Mouse (Mus musculus) urinary bladder, adult 2 months (tissue): Measurements from ENCODE around the gene Bean1. TPM values are rescaled to one million over a fixed set of nuclear protein-coding genes. Genes with fewer than 3 reads are reported as not detected.
A peak's percentile ranks its signal among the peaks of the same experiment; 100 is the strongest.

Source experiments
- DNase-seq: peaks from one replicate; pipeline ENCODE4 v3.0.0; 2022; ENCODE audit warnings: low spot score
- polyA plus RNA-seq: library from polyadenylated mRNA; depleted of rRNA; stranded (reverse); fragments of >200 nt; gene quantifications from 2 replicates; pipeline ENCODE4 v1.2.3, GENCODE M21; 2012; rRNA removed

Gene Bean1
- polyA plus RNA-seq, result 10.9 and 12.0 TPM in 2 replicates

- peak; percentile 40 for DNase-seq
Observed at GRCm38 (mm10) chr8:104170118-104171049, at the start of gene Bean1. Gene Bean1 (plus strand): TSS chr8:104170442.

GRCm38 (mm10) chr8:104121640-104122416, 48.4 kb upstream of the Bean1 start:
- no peak for DNase-seq

- no peak for DNase-seq
Observed at GRCm38 (mm10) chr8:104123080-104123657, 47.1 kb upstream of the Bean1 start.

DNA sequence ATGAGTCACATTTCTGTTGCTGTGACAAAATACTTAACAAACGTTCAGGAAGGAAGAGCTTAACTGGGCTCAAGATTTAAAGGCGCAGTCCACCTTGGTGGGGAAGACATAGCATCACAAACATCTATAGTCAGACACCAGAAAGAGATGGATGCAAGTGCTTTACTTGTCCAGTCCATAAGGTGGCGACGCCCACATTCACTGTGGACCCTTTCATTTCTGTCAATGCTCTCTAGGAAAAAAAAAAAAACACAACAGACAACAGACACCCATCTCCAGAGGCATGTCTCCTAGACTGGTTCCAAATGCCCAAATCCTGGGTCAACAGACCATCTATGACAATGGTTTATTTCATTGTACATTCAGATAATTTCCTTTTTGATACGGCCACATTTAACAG, 45.7 kb upstream of the Bean1 start:
- no peak for DNase-seq

GRCm38 (mm10) chr8:104127160-104127883, 42.9 kb upstream of the Bean1 start:
- no peak for DNase-seq

- DNase-seq, result no peak
Observed at GRCm38 (mm10) chr8:104130916-104131315, 39.3 kb upstream of the Bean1 start.

- DNase-seq, result no peak
Observed at GRCm38 (mm10) chr8:104131414-104131975, 38.7 kb upstream of the Bean1 start.

- DNase-seq, result no peak
Observed at GRCm38 (mm10) chr8:104134521-104134920, 35.7 kb upstream of the Bean1 start.

GRCm38 (mm10) chr8:104136277-104136676, 34.0 kb upstream of the Bean1 start:
- no peak for DNase-seq

DNA sequence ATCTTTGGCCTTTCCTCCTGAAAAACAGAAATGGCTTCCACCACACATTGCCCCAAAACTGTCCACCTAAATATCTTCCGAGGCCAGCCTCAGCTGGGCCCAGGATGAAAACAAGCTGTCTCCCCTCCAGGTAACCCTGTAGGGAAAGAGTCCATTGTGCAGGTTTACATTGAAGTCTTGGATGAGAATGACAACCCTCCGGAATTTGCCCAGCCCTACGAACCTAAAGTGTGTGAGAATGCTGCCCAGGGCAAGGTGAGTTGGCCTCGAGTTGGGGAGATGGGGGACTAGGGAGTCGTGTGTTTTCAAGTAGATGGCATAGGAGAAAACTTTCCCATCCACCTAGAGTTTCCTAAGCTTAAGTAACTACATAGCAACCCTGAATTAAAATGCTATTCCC, 32.6 kb upstream of the Bean1 start:
- no peak for DNase-seq

DNA sequence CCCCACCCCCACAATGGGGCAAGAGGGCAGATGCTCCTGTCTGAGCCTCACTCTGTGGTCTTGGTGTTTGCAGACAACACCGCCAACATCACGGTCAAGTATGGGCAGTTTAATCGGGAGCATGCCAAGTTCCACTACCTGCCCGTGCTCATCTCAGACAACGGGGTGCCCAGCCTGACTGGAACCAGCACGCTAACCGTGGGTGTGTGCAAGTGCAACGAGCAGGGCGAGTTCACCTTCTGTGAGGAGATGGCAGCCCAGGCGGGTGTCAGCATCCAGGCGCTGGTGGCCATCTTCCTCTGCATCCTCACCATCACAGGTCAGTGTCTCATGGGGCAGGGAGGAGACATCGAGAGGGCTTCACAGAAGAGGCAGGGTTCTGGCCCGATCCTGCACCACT, 29.6 kb upstream of the Bean1 start:
- no peak for DNase-seq

GRCm38 (mm10) chr8:104142415-104142814, 27.8 kb upstream of the Bean1 start:
- DNase-seq, result no peak

DNA sequence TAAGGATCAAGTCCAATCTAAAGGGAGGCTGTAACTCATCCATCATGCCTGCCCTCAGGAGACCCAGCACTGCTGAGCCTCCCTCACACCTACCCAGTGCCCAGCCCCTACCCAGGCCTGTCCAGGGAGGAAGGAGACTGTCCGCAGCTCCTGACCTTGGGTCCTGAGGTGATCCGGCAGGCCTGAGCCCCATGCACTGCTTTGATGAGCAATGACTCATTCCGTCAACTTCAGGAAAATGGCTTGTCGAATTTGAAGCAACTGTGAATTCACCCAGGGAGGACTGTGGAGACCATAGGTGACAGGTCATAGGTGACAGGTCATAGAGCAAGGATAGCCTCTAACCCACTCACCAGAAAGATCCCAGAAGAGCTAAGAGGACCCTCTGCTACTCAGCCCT, 26.9 kb upstream of the Bean1 start:
- DNase-seq, result no peak

DNA sequence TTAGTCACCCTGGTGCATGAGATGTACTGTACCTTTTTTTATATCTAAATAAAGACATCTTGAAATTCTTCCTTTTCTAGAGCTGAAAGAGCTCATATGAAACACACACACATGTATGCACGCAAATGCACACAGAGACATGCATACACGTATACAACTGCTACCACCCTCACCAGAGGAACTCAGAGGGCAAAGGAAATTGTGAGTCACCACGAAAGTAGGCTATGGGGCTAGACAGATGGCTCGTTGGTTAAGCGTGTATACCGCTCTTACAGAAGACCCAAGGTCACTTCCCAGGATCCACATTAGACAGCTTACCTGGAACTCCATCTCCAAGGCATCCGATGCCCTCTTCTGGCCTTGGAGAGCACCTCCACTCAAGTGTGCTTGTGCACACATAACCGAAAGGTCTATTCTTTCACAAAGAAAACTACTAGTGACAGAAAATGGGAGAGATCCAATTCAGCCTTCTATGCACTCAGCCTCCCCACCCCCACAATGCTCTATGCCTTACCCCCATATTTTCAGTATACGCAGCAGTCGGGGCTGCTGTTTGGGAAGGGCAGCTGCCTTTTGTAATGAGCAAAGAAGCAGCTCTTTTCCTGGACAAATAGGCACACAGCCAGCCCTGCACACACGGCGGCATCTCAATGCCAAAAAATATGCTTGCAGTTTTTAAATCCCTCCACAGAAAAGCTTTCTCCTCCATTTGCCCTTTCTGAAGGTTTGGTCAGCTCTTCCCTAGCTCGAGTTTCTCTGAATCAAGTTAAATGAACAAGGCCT, 25.6 kb upstream of the Bean1 start:
- DNase-seq, result no peak

DNA sequence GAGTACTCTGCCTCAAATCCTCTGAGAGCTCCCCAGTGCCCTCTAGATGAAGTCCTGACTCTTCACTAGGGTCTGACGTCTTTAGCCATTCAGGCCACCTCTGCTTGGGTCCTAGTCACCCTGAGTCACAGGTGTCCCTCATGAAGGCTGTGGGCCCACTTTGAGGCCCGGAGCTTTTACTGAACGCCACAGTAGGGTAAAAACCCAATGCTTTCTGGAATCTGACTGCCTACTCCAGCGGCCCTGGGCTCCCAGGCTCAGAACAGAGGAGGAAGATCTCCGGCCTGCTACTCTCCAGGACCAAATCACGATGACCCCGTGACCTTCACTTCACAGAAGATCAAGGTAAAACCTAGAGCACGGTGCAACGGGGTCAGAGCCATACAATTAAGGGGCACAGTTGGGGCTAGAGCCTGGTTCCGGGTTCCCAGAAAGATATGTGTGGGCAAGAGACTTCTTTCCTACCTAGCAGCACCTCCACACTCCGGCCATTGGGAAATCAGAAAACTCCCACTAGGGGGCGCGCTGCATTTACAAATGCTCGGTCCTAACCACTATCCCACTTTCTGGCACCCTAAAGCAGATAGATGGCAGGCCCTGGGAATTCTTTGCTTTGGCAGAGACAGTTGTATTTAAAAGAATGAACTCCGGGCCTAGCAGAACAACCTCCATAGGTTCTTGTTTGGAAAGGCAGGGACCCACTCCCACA, 24.1 kb upstream of the Bean1 start:
- DNase-seq, result peak; percentile 70

DNA sequence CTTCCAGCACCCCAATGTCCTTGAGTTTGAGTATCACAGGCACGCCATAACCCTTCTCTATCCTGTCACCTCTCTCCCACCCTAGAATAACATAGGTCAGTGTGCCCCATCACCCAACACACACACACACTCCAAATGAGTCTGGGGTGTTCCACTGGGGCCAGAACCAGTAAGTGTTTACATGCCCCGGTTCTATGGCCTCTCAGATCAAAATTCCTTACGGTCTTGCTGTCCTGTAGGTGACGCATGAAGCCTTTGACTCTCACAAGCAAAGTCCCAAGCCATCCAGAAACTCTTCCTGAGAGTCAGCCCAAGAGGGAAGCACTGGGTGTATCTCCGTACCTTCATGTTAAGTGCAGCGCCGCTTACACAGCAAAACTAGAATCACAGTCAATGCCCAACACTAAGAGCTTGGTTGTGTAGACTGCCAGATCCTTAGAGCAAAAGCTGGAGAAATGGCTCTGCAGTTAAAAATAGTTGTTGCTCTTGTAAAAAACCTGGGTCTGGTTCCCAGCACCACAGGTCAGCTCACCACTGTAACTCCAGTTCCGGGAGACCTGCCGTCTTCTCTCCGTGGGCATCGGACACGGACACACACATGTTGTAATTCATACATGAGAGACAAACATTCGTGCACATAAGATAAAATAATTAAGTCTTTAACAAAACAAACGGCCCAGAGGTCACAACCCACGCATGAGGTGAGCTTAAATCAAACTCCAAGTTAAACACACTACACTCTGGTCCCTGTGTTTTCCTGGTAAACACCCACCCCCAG, 23.3 kb upstream of the Bean1 start:
- DNase-seq, result no peak

DNA sequence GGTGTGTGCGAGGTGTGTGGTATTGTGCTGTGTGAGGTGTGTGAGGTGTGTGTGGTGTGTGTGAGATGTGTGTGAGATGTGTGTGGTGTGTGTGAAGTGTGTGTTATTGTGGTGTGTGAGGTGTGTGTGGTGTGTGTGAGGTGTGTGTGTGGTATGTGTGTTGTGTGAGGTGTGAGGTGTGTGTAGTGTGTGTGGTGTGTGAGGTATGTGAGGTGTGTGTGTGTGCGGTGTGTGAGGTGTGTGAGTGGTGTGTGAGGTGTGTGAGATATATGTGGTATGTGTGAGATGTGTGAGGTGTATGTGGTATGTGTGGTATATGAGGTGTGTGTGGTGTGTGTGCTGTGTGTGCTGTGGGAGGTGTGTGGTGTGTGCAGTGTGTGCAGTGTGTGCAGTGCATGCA, 22.3 kb upstream of the Bean1 start:
- DNase-seq, result no peak

GRCm38 (mm10) chr8:104160731-104161130, 9.5 kb upstream of the Bean1 start:
- no peak for DNase-seq

DNA sequence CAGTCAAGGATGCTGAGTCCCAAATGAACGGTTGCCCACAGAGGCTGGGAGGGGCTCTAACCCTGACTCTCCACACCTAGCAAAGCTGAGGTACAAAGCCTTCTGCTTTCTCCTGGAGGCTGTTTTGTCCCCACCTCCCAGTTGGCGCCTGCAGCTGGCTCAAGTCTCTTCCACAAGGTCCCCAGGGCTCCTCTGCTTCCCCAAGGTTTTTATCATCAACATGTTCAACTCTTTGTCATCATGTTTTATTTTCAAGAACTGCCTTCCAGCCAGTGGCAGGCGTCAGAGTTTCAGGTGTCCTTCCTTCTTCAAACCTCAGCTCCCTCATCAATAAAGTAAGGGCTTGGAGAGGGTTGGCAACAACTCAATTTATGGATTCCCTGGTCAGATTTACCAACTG, 781 bp upstream of the Bean1 start:
- DNase-seq, result no peak
